Mouse (Mus musculus) regulatory T cell (primary cell): ENCODE measurements around the gene Esp4.
"Not testable (repeated sequence)": the region's sequence is repeated elsewhere in the genome, so short reads cannot be mapped to it uniquely, and the experiment has no call there.

Experiments used
- in situ Hi-C: fragments of 300-600 bp; cut with MboI, MseI; formaldehyde crosslinking; loops from one replicate; pipeline ENCODE4 v1.15.1; 2025; ENCODE audit warnings: high pct_unique_total_duplicates

The Esp4 gene

GRCm38 (mm10) chr17:40598294-40598693 is at the start of gene Esp4:
TSS of gene Esp4 (plus strand) at chr17:40598594.
- in situ Hi-C loops = no loop called here

GRCm38 (mm10) chr17:40553470-40553869 is 44.9 kb upstream of the Esp4 start:
- in situ Hi-C loops = no loop called here

- in situ Hi-C loops = no loop called here
Measured at GRCm38 (mm10) chr17:40561207-40561606, 37.2 kb upstream of the Esp4 start, which contains the start of gene Esp6. TSS of gene Esp6 (plus strand) at chr17:40561507.

- in situ Hi-C loops = not testable (repeated sequence)
Measured at GRCm38 (mm10) chr17:40583906-40584305, 14.5 kb upstream of the Esp4 start.

GRCm38 (mm10) chr17:40591297-40591696 is 7.1 kb upstream of the Esp4 start:
- in situ Hi-C loops = no loop called here

- in situ Hi-C loops = not testable (repeated sequence)
Measured at GRCm38 (mm10) chr17:40631775-40632174, 33.4 kb downstream of the Esp4 start, which contains the start of gene Esp3. TSS of gene Esp3 (plus strand) at chr17:40632075.
